Mouse (Mus musculus) kidney, postnatal 14 days (tissue): ENCODE measurements around the gene Arf5.

Source experiments
- DNase-seq: peaks from one replicate; pipeline ENCODE4 v3.0.0; 2022; ENCODE audit warnings: mixed read lengths

Arf5 gene

GRCm38 (mm10) chr6:28423313-28423712 lies at the start of gene Arf5:
Arf5 (plus strand) TSS chr6:28423560.
- DNase-seq = peak; percentile 98

GRCm38 (mm10) chr6:28381983-28382382 lies 41.4 kb upstream of the Arf5 start:
- no peak for DNase-seq

- no peak for DNase-seq
Observed at GRCm38 (mm10) chr6:28385169-28385568, 38.2 kb upstream of the Arf5 start.

- DNase-seq = no peak
Observed at GRCm38 (mm10) chr6:28389038-28389437, 34.3 kb upstream of the Arf5 start.

- DNase-seq = no peak
Observed at GRCm38 (mm10) chr6:28396051-28396852, 27.1 kb upstream of the Arf5 start.

GRCm38 (mm10) chr6:28396853-28397457 lies 26.4 kb upstream of the Arf5 start:
- DNase-seq = no peak

GRCm38 (mm10) chr6:28397681-28398203 lies 25.6 kb upstream of the Arf5 start, which contains the start of gene Zfp800:
Zfp800 (minus strand) TSS chr6:28398005.
- no peak for DNase-seq

GRCm38 (mm10) chr6:28398726-28399125 lies 24.6 kb upstream of the Arf5 start:
- DNase-seq = no peak

- DNase-seq = no peak
Observed at GRCm38 (mm10) chr6:28399791-28400190, 23.6 kb upstream of the Arf5 start.

- DNase-seq = peak; percentile 57
Observed at GRCm38 (mm10) chr6:28410053-28410452, 13.3 kb upstream of the Arf5 start.

GRCm38 (mm10) chr6:28411236-28411635 lies 12.1 kb upstream of the Arf5 start:
- no peak for DNase-seq

- peak; percentile 37 for DNase-seq
Observed at GRCm38 (mm10) chr6:28416981-28417380, 6.4 kb upstream of the Arf5 start.

GRCm38 (mm10) chr6:28418449-28418848 lies 4.9 kb upstream of the Arf5 start:
- peak; percentile 91 for DNase-seq

- peak; percentile 29 for DNase-seq
Observed at GRCm38 (mm10) chr6:28419673-28420072, 3.7 kb upstream of the Arf5 start.

- no peak for DNase-seq
Observed at GRCm38 (mm10) chr6:28420361-28420760, 3.0 kb upstream of the Arf5 start.

GRCm38 (mm10) chr6:28420865-28421264 lies 2.5 kb upstream of the Arf5 start:
- DNase-seq = no peak

GRCm38 (mm10) chr6:28421469-28422000 lies 1.8 kb upstream of the Arf5 start:
- peak; percentile 96 for DNase-seq

GRCm38 (mm10) chr6:28422651-28423290 lies 589 bp upstream of the Arf5 start:
- no peak for DNase-seq

- DNase-seq = peak; percentile 66
Observed at GRCm38 (mm10) chr6:28423767-28424695, 671 bp downstream of the Arf5 start.

GRCm38 (mm10) chr6:28425019-28425418 lies 1.7 kb downstream of the Arf5 start:
- no peak for DNase-seq

- peak; percentile 62 for DNase-seq
Observed at GRCm38 (mm10) chr6:28427096-28427839, 3.9 kb downstream of the Arf5 start, which contains the start of gene Fscn3. Fscn3 (plus strand) TSS chr6:28427789.
